Mouse (Mus musculus) hindbrain, embryonic 11.5 days (tissue): ENCODE measurements around the gene Tnpo3. TPM values are rescaled to one million over a fixed set of nuclear protein-coding genes. Genes with fewer than 3 reads are reported as not detected.

Experiments
- ATAC-seq: fragments of 200-750 bp; cut with Nextera tagmentation; 2 replicates; pipeline ENCODE4 v1.8.0; 2017; ENCODE audit warnings: mild to moderate bottlenecking, moderate TSS enrichment, moderate library complexity; ENCODE audit not compliant: low FRiP score
- DNase-seq: peaks from one replicate; pipeline ENCODE4 v3.0.0-alpha.2; 2015; ENCODE audit warnings: low spot score
- H3K27ac ChIP-seq: fragments of 300-500 bp; sonication (generic); 2 replicates; pipeline ENCODE4 v1.5.1; 2014; ENCODE audit warnings: mild to moderate bottlenecking, low read depth, low read length
- H3K27me3 ChIP-seq: fragments of 300-500 bp; sonication (generic); 2 replicates; pipeline ENCODE4 v1.6.1; 2014; ENCODE audit warnings: mild to moderate bottlenecking, low read length, moderate library complexity, mixed read lengths; ENCODE audit not compliant: control insufficient read depth, insufficient read depth
- H3K36me3 ChIP-seq: fragments of 300-500 bp; sonication (generic); 2 replicates; pipeline ENCODE4 v1.6.1; 2014; ENCODE audit warnings: mild to moderate bottlenecking, low read length, moderate library complexity, mixed read lengths; ENCODE audit not compliant: control insufficient read depth, insufficient read depth
- H3K4me1 ChIP-seq: fragments of 300-500 bp; sonication (generic); replicated peaks from 2 replicates; pipeline ENCODE4 v1.6.1; 2014; ENCODE audit warnings: low read length, mixed read lengths; ENCODE audit not compliant: control insufficient read depth, insufficient read depth
- H3K4me2 ChIP-seq: fragments of 300-500 bp; sonication (generic); replicated peaks from 2 replicates; pipeline ENCODE4 v1.6.1; 2014; ENCODE audit warnings: mild to moderate bottlenecking, low read depth, low read length
- H3K4me3 ChIP-seq: fragments of 300-500 bp; sonication (generic); 2 replicates; pipeline ENCODE4 v1.5.1; 2014; ENCODE audit warnings: low read depth, low read length
- H3K9ac ChIP-seq: fragments of 300-500 bp; sonication (generic); 2 replicates; pipeline ENCODE4 v1.6.1; 2014; ENCODE audit warnings: low read depth, low read length
- H3K9me3 ChIP-seq: fragments of 300-500 bp; sonication (generic); 2 replicates; pipeline ENCODE4 v1.6.1; 2016; ENCODE audit warnings: low read length; ENCODE audit not compliant: control insufficient read depth
- WGBS: fragments of 180-500 bp; shearing (Covaris S2); extraction: QIAGEN DNeasy Blood & Tissue Kit; methylation state at CpG from one replicate; pipeline ENCODE4 v1.1.7; 2014; 5-methylcytosine and 5-hydroxymethylcytosine counted together
- polyA plus RNA-seq: library from polyadenylated mRNA; unstranded; fragments of >200 nt; fragmentation: Nextera tagmentation; extraction: Ambion mirVana; gene quantifications from 2 replicates; pipeline ENCODE4 v1.2.1, GENCODE M21; 2014

Tnpo3 gene
- polyA plus RNA-seq, 1 experiment from 2014 or later = 97.3 TPM

DNA sequence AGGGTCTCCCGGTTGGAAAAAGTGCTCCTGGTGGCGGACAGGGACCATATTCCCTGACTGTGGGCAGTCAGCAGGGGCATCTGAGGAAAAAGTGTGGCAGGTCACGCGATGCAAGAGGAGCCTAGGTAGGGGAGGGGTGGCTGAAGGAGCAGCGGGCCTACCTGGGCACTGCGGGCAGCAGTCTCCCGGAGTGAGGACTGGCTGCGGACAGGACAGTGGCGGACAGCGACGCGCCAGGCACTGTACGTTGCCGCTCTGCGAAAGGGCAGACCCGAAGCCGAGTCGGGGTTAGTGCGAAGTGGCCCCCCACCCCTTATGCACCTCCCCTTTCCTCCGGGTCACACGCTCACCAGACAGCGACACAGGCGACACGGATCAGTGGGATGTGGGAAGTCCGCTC, 113.4 kb downstream of the Tnpo3 start:
- Histone ChIP-seq H3K27ac (no peak overlapping the region), H3K4me3 (no peak overlapping the region)

DNA sequence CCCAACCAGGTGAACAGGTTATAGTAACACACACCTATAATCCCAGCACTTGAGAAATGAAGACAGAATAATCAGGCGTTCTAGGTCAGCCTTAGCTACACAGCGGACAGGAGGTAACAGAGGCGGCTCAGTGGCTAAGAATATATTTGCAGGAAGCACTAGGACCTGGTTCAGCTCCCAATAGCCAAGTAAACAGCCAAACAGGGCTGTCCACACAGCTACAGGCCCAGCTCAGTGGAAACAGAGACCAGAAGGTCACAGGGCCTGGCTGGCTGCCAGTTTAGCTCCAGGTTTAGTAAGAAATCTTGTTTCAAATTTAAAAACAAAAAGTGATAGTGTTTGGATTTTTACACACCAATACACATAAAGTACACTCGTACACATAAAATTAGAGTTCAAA, 115.6 kb downstream of the Tnpo3 start:
- Histone ChIP-seq H3K27ac (no peak overlapping the region), H3K27me3 (peaks cover 19% of the 10 kb centered on the region), H3K4me3 (no peak overlapping the region), H3K4me2 (no peak overlapping the region), H3K9ac (no peak overlapping the region), H3K4me1 (no peaks in the 10 kb centered on the region), H3K36me3 (no peaks in the 10 kb centered on the region), H3K9me3 (no peaks in the 10 kb centered on the region)
- no peak for DNase-seq
- ATAC-seq = no peak
- 84% methylated on average over 4 of the region's 4 CpGs for WGBS

More for the DNA sequence above, 113.4 kb downstream of the Tnpo3 start:
- DNase-seq (no peak), ATAC-seq (no peak)
- Histone ChIP-seq H3K9ac (no peak overlapping the region), H3K4me1 (no peaks in the 10 kb centered on the region), H3K9me3 (no peaks in the 10 kb centered on the region), H3K27me3 (peaks cover 19% of the 10 kb centered on the region), H3K4me2 (no peak overlapping the region), H3K36me3 (no peaks in the 10 kb centered on the region)
- 16% methylated on average over 25 of the region's 25 CpGs for WGBS

Other genes starting within 250 kb of the Tnpo3 start
- gene Opn1sw, start 221.4 kb downstream of the Tnpo3 start, polyA plus RNA-seq = 0.10 and 0.31 TPM in 2 replicates
- 25.4 and 27.0 TPM in 2 replicates for gene Ccdc136, start 213.6 kb downstream of the Tnpo3 start, polyA plus RNA-seq
- 2.5 and 2.9 TPM in 2 replicates for gene Flnc, start 176.6 kb downstream of the Tnpo3 start, polyA plus RNA-seq
- 209 and 215 TPM in 2 replicates for gene Atp6v1f, start 142.2 kb downstream of the Tnpo3 start, polyA plus RNA-seq
- gene Atp6v1fnb, start 138.4 kb downstream of the Tnpo3 start, polyA plus RNA-seq = not detected in 2 replicates
- 11.3 and 12.9 TPM in 2 replicates for gene Kcp, start 101.9 kb downstream of the Tnpo3 start, polyA plus RNA-seq
- 2.5 and 2.7 TPM in 2 replicates for gene Irf5, start 83.3 kb downstream of the Tnpo3 start, polyA plus RNA-seq
- gene Tspan33, start 84.3 kb upstream of the Tnpo3 start, polyA plus RNA-seq = 5.7 and 6.1 TPM in 2 replicates
- 38.6 and 39.3 TPM in 2 replicates for gene Smo, start 125.6 kb upstream of the Tnpo3 start, polyA plus RNA-seq
- 14.5 and 17.4 TPM in 2 replicates for gene Ahcyl2, start 158.1 kb upstream of the Tnpo3 start, polyA plus RNA-seq